Mouse (Mus musculus): ENCODE data around the gene Ndufs4. TPM values are rescaled to one million over a fixed set of nuclear protein-coding genes. Genes with fewer than 3 reads are reported as not detected.
A peak's percentile ranks its signal among the peaks of the same experiment; 100 is the strongest.

Ndufs4 gene
- polyA plus RNA-seq, 1 experiment from 2014 or later, result 235 TPM

- Histone ChIP-seq H3K4me2 (no peak overlapping the region), H3K9me3 (ENCODE audit: control insufficient read depth, low read length) (no peaks in the 10 kb centered on the region), H3K27me3 (replicated peaks; ENCODE audit: control insufficient read depth, insufficient read depth, low read length) (no peaks in the 10 kb centered on the region), H3K36me3 (ENCODE audit: control insufficient read depth, insufficient read depth, low read length) (no peaks in the 10 kb centered on the region), H3K9ac (ENCODE audit: low read depth, low read length) (no peak overlapping the region), H3K4me1 (replicated peaks; ENCODE audit: control insufficient read depth, insufficient read depth, low read length) (no peaks in the 10 kb centered on the region), H3K27ac (ENCODE audit: low read depth, low read length) (no peak overlapping the region), H3K4me3 (ENCODE audit: low read depth, low read length) (no peak overlapping the region)
- ATAC-seq (replicated peaks; ENCODE audit: low FRiP score) (no peak), DNase-seq (ENCODE audit: low spot score) (no peak)
- 72% methylated on average over 2 of the region's 2 CpGs for WGBS
Observed at GRCm38 (mm10) chr13:114398906-114399305, 10.8 kb upstream of the Ndufs4 start.

- Histone ChIP-seq H3K36me3 (ENCODE audit: control insufficient read depth, insufficient read depth, low read length) (no peaks in the 10 kb centered on the region), H3K27ac (ENCODE audit: low read depth, low read length) (no peak overlapping the region), H3K9me3 (ENCODE audit: control insufficient read depth, low read length) (no peaks in the 10 kb centered on the region), H3K9ac (ENCODE audit: low read depth, low read length) (no peak overlapping the region), H3K4me2 (no peak overlapping the region), H3K4me3 (ENCODE audit: low read depth, low read length) (no peak overlapping the region), H3K27me3 (replicated peaks; ENCODE audit: control insufficient read depth, insufficient read depth, low read length) (no peaks in the 10 kb centered on the region), H3K4me1 (replicated peaks; ENCODE audit: control insufficient read depth, insufficient read depth, low read length) (no peaks in the 10 kb centered on the region)
- 82% methylated on average over 9 of the region's 9 CpGs for WGBS
- ATAC-seq (replicated peaks; ENCODE audit: low FRiP score) (no peak), DNase-seq (ENCODE audit: low spot score) (no peak)
Observed at GRCm38 (mm10) chr13:114397281-114397680, 9.2 kb upstream of the Ndufs4 start.

GRCm38 (mm10) chr13:114396863-114397262 is 8.8 kb upstream of the Ndufs4 start:
- ATAC-seq (replicated peaks; ENCODE audit: low FRiP score) (no peak), DNase-seq (ENCODE audit: low spot score) (no peak)
- Histone ChIP-seq H3K9me3 (ENCODE audit: control insufficient read depth, low read length) (no peaks in the 10 kb centered on the region), H3K4me3 (ENCODE audit: low read depth, low read length) (no peak overlapping the region), H3K4me2 (no peak overlapping the region), H3K27ac (ENCODE audit: low read depth, low read length) (no peak overlapping the region), H3K27me3 (replicated peaks; ENCODE audit: control insufficient read depth, insufficient read depth, low read length) (no peaks in the 10 kb centered on the region), H3K4me1 (replicated peaks; ENCODE audit: control insufficient read depth, insufficient read depth, low read length) (no peaks in the 10 kb centered on the region), H3K9ac (ENCODE audit: low read depth, low read length) (no peak overlapping the region), H3K36me3 (ENCODE audit: control insufficient read depth, insufficient read depth, low read length) (no peaks in the 10 kb centered on the region)
- WGBS, result 68% methylated on average over 10 of the region's 10 CpGs

GRCm38 (mm10) chr13:114394784-114395183 is 6.7 kb upstream of the Ndufs4 start:
- Histone ChIP-seq H3K27ac (ENCODE audit: low read depth, low read length) (no peak overlapping the region), H3K4me1 (replicated peaks; ENCODE audit: control insufficient read depth, insufficient read depth, low read length) (no peaks in the 10 kb centered on the region), H3K4me3 (ENCODE audit: low read depth, low read length) (no peak overlapping the region), H3K4me2 (no peak overlapping the region), H3K9me3 (ENCODE audit: control insufficient read depth, low read length) (no peaks in the 10 kb centered on the region), H3K27me3 (replicated peaks; ENCODE audit: control insufficient read depth, insufficient read depth, low read length) (no peaks in the 10 kb centered on the region), H3K36me3 (ENCODE audit: control insufficient read depth, insufficient read depth, low read length) (no peaks in the 10 kb centered on the region), H3K9ac (ENCODE audit: low read depth, low read length) (no peak overlapping the region)
- no peak for DNase-seq (ENCODE audit: low spot score)
- 85% methylated on average over 2 of the region's 2 CpGs for WGBS
- ATAC-seq (replicated peaks; ENCODE audit: low FRiP score), result no peak

GRCm38 (mm10) chr13:114392501-114392900 is 4.4 kb upstream of the Ndufs4 start:
- Histone ChIP-seq H3K4me2 (no peak overlapping the region), H3K4me1 (replicated peaks; ENCODE audit: control insufficient read depth, insufficient read depth, low read length) (no peaks in the 10 kb centered on the region), H3K9me3 (ENCODE audit: control insufficient read depth, low read length) (no peaks in the 10 kb centered on the region), H3K27ac (ENCODE audit: low read depth, low read length) (no peak overlapping the region), H3K36me3 (ENCODE audit: control insufficient read depth, insufficient read depth, low read length) (no peaks in the 10 kb centered on the region), H3K9ac (ENCODE audit: low read depth, low read length) (no peak overlapping the region), H3K27me3 (replicated peaks; ENCODE audit: control insufficient read depth, insufficient read depth, low read length) (no peaks in the 10 kb centered on the region), H3K4me3 (ENCODE audit: low read depth, low read length) (no peak overlapping the region)
- ATAC-seq (replicated peaks; ENCODE audit: low FRiP score), result no peak
- DNase-seq (ENCODE audit: low spot score), result no peak

- Histone ChIP-seq H3K36me3 (ENCODE audit: control insufficient read depth, insufficient read depth, low read length) (peaks cover 3% of the 10 kb centered on the region), H3K9me3 (ENCODE audit: control insufficient read depth, low read length) (no peaks in the 10 kb centered on the region), H3K9ac (ENCODE audit: low read depth, low read length) (peak overlapping the region; percentile 82), H3K4me1 (replicated peaks; ENCODE audit: control insufficient read depth, insufficient read depth, low read length) (peaks cover 5% of the 10 kb centered on the region; the same call in 1 of the 2 replicates), H3K4me2 (peak overlapping the region; percentile 78), H3K27ac (ENCODE audit: low read depth, low read length) (0 out of 2 replicates have a peak overlapping the region, but pooled peaks have one; percentile 21), H3K4me3 (ENCODE audit: low read depth, low read length) (peak overlapping the region; percentile 84), H3K27me3 (replicated peaks; ENCODE audit: control insufficient read depth, insufficient read depth, low read length) (no peaks in the 10 kb centered on the region)
- ATAC-seq (replicated peaks; ENCODE audit: low FRiP score) (peak; percentile 84), DNase-seq (ENCODE audit: low spot score) (peak; percentile 83)
- WGBS, result under 1% methylated on average over 37 of the region's 37 CpGs
Observed at GRCm38 (mm10) chr13:114387521-114388171, 412 bp downstream of the Ndufs4 start.

- H3K4me1 ChIP-seq (replicated peaks; ENCODE audit: control insufficient read depth, insufficient read depth, low read length), result peaks cover 5% of the 10 kb centered on the region; the same call in 1 of the 2 replicates
- 3% methylated on average over 10 of the region's 10 CpGs for WGBS
- H3K36me3 ChIP-seq (ENCODE audit: control insufficient read depth, insufficient read depth, low read length), result peaks cover 5% of the 10 kb centered on the region
- no peaks in the 10 kb centered on the region for H3K27me3 ChIP-seq (replicated peaks; ENCODE audit: control insufficient read depth, insufficient read depth, low read length)
- peak; percentile 63 for ATAC-seq (replicated peaks; ENCODE audit: low FRiP score)
- no peaks in the 10 kb centered on the region for H3K9me3 ChIP-seq (ENCODE audit: control insufficient read depth, low read length)
- H3K4me3 ChIP-seq (ENCODE audit: low read depth, low read length), result peak overlapping the region; percentile 84
- H3K27ac ChIP-seq (ENCODE audit: low read depth, low read length), result no peak overlapping the region
- peak overlapping the region; percentile 82 for H3K9ac ChIP-seq (ENCODE audit: low read depth, low read length)
- peak overlapping the region; percentile 78 for H3K4me2 ChIP-seq
- DNase-seq (ENCODE audit: low spot score), result no peak
Observed at GRCm38 (mm10) chr13:114387074-114387487, 977 bp downstream of the Ndufs4 start.

- Histone ChIP-seq H3K27ac (ENCODE audit: low read depth, low read length) (no peak overlapping the region), H3K4me3 (ENCODE audit: low read depth, low read length) (no peak overlapping the region), H3K4me1 (replicated peaks; ENCODE audit: control insufficient read depth, insufficient read depth, low read length) (no peaks in the 10 kb centered on the region), H3K27me3 (replicated peaks; ENCODE audit: control insufficient read depth, insufficient read depth, low read length) (no peaks in the 10 kb centered on the region), H3K9me3 (ENCODE audit: control insufficient read depth, low read length) (peaks cover 4% of the 10 kb centered on the region; the same call in 1 of the 2 replicates), H3K9ac (ENCODE audit: low read depth, low read length) (no peak overlapping the region), H3K4me2 (no peak overlapping the region), H3K36me3 (ENCODE audit: control insufficient read depth, insufficient read depth, low read length) (peaks cover 12% of the 10 kb centered on the region)
- 86% methylated on average over 4 of the region's 4 CpGs for WGBS
- DNase-seq (ENCODE audit: low spot score) (no peak), ATAC-seq (replicated peaks; ENCODE audit: low FRiP score) (no peak)
Observed at GRCm38 (mm10) chr13:114376511-114376910, 11.5 kb downstream of the Ndufs4 start.

- no peaks in the 10 kb centered on the region for H3K9me3 ChIP-seq (ENCODE audit: control insufficient read depth, low read length)
- ATAC-seq (replicated peaks; ENCODE audit: low FRiP score), result no peak
- DNase-seq (ENCODE audit: low spot score), result no peak
- no peak overlapping the region for H3K4me2 ChIP-seq
- no peaks in the 10 kb centered on the region for H3K27me3 ChIP-seq (replicated peaks; ENCODE audit: control insufficient read depth, insufficient read depth, low read length)
- 84% methylated on average over 3 of the region's 3 CpGs for WGBS
- H3K4me1 ChIP-seq (replicated peaks; ENCODE audit: control insufficient read depth, insufficient read depth, low read length), result no peaks in the 10 kb centered on the region
- no peak overlapping the region for H3K4me3 ChIP-seq (ENCODE audit: low read depth, low read length)
- no peaks in the 10 kb centered on the region for H3K36me3 ChIP-seq (ENCODE audit: control insufficient read depth, insufficient read depth, low read length)
- H3K9ac ChIP-seq (ENCODE audit: low read depth, low read length), result no peak overlapping the region
- no peak overlapping the region for H3K27ac ChIP-seq (ENCODE audit: low read depth, low read length)
Observed at GRCm38 (mm10) chr13:114362086-114362485, 26.0 kb downstream of the Ndufs4 start.
